Mouse (Mus musculus): ENCODE results near the gene Cep85l. TPM values are rescaled to one million over a fixed set of nuclear protein-coding genes. Genes with fewer than 3 reads are reported as not detected.

Gene Cep85l
- polyA plus RNA-seq, 1 experiment, result 5.4 TPM

DNA sequence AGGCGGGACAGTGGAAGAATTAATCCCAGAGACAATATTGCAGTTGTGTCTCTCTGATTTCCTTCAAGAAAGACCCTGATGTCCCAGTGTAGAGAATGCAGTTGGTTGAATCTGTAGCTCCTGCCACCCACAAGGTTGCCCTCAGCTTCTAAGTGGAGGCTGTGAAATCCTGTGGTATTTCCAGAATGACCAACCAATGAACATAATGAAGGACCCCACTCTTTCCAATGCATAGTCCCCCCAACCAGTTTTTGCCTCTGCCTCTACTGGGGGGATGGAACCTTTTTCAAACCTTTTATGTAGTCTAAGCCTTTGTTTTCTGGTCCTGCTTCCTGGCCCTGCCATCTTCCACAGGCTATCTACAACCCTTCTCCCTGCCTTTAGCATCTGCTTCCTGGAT is 5.1 kb upstream of the Cep85l start:
- Histone ChIP-seq H3K4me3 (replicated peaks; ENCODE audit: control insufficient read depth, low read depth, low read length) (no peak overlapping the region), H3K27ac (ENCODE audit: control insufficient read depth, insufficient read depth, low read depth, low read length, poor library complexity) (no peak overlapping the region), H3K4me1 (ENCODE audit: control insufficient read depth, insufficient read depth, low read length) (no peaks in the 10 kb centered on the region)
- no peak for TF ChIP-seq CTCF (IDR thresholded peaks at IDR 0.05; ENCODE audit: control insufficient read depth, insufficient read depth, low read length)
- TF ChIP-seq POLR2A (IDR thresholded peaks at IDR 0.05; ENCODE audit: borderline replicate concordance, control insufficient read depth, low read depth, low read length), result no peak
- WGBS, result 87% methylated on average over 1 of the region's 1 CpGs

DNA sequence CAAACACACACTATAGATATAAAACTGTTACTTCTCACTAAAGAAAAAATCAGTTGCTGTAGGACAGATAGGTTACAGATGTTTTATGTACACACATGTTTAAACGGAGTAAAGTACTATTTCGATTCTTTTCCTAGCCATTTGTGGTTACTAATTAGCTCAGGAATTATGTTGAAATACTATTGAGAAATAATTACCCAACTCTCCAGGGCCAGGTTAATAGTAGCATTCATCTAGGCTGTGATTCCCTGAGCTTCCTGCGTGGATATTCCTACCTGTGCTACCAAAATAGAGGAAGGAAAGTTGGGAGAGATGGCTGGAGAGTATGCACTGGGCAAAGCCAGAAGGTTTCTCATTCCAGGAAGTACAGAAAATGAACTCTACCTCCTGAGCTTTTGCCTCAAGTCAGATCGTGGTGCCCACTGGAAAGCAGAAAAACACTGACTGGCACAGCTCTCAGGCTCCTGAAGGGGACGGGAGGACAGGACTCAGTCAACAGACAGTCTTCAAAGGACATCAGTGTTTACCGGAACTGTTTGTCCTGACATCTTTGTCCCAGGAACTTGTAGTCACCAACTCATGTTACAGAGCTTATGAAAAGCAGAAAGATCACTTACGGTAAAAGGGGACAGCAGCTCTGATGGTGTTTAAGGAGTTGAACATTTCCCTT is 3.1 kb upstream of the Cep85l start:
- WGBS, result 57% methylated on average over 7 of the region's 7 CpGs
- Histone ChIP-seq H3K4me3 (replicated peaks; ENCODE audit: control insufficient read depth, low read depth, low read length) (no peak overlapping the region), H3K4me1 (ENCODE audit: control insufficient read depth, insufficient read depth, low read length) (no peaks in the 10 kb centered on the region), H3K27ac (ENCODE audit: control insufficient read depth, insufficient read depth, low read depth, low read length, poor library complexity) (no peak overlapping the region)
- no peak for TF ChIP-seq CTCF (IDR thresholded peaks at IDR 0.05; ENCODE audit: control insufficient read depth, insufficient read depth, low read length)
- no peak for TF ChIP-seq POLR2A (IDR thresholded peaks at IDR 0.05; ENCODE audit: borderline replicate concordance, control insufficient read depth, low read depth, low read length)

DNA sequence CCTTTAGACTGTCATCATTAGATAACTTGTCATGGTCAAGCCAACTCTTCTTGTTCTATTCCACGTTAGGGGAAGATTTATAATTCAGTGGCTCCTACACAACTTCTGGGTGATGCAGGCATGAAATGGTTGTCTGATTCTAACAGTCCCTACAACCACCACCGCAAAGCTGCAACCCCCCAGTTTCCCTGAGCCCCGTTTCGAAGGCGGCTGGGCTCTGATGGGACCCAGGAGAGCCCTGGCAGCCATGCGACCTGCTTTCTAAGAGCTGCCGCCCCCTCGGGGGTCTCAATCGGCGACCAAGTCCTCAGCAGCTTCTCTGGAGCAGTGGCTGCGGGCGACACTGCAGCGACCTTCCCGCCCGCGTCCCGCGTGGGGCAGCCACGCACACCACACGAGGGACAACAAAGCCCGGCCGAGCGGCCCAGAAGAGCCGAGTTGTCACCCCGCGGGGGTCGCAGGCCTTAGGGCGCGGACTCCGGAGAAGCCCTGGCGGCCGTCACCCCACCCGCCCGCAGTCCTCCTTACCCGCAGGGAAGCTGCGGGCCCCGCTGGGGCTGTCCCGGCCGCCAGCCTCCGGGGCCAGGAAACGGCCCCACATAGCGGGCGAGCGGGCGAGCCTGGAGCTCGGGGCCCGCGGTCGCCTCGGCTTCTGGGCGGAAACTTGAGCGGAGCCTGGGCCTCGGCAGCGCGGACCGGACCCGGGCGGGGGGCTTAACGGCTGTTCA is 602 bp downstream of the Cep85l start:
- WGBS, result under 1% methylated on average over 59 of the region's 59 CpGs
- H3K27ac ChIP-seq (ENCODE audit: control insufficient read depth, insufficient read depth, low read depth, low read length, poor library complexity), result peak overlapping the region; percentile 98
- TF ChIP-seq CTCF (IDR thresholded peaks at IDR 0.05; ENCODE audit: control insufficient read depth, insufficient read depth, low read length) (no peak), POLR2A (IDR thresholded peaks at IDR 0.05; ENCODE audit: borderline replicate concordance, control insufficient read depth, low read depth, low read length) (no peak)

DNA sequence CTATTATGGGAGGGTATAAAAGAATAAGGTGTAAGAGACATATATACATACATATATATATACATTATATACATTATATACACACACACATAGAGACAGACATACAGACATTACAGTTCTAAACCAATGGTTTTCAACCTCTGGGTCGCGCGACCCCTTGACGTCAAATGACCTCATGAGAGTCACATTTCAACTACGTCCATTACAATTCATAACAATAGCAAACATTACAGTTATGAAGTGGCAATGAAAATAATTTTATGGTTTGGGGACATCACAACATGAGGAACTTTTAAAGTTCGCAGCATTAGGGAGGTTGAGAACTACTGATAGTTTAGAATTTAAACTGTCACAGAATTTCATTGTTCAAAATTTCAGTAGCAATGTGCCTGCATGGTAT is 1.5 kb downstream of the Cep85l start:
- WGBS, result 61% methylated on average over 6 of the region's 6 CpGs
- TF ChIP-seq POLR2A (IDR thresholded peaks at IDR 0.05; ENCODE audit: borderline replicate concordance, control insufficient read depth, low read depth, low read length) (no peak), CTCF (IDR thresholded peaks at IDR 0.05; ENCODE audit: control insufficient read depth, insufficient read depth, low read length) (no peak)
- H3K4me1 ChIP-seq (ENCODE audit: control insufficient read depth, insufficient read depth, low read length), result peaks cover 3% of the 10 kb centered on the region; the same call in 1 of the 2 replicates
- no peak overlapping the region for H3K27ac ChIP-seq (ENCODE audit: control insufficient read depth, insufficient read depth, low read depth, low read length, poor library complexity)
- H3K4me3 ChIP-seq (replicated peaks; ENCODE audit: control insufficient read depth, low read depth, low read length), result no peak overlapping the region

More for the DNA sequence above, 602 bp downstream of the Cep85l start:
- peaks cover 3% of the 10 kb centered on the region; the same call in 1 of the 2 replicates for H3K4me1 ChIP-seq (ENCODE audit: control insufficient read depth, insufficient read depth, low read length)
- H3K4me3 ChIP-seq (replicated peaks; ENCODE audit: control insufficient read depth, low read depth, low read length), result peak overlapping the region; percentile 67

DNA sequence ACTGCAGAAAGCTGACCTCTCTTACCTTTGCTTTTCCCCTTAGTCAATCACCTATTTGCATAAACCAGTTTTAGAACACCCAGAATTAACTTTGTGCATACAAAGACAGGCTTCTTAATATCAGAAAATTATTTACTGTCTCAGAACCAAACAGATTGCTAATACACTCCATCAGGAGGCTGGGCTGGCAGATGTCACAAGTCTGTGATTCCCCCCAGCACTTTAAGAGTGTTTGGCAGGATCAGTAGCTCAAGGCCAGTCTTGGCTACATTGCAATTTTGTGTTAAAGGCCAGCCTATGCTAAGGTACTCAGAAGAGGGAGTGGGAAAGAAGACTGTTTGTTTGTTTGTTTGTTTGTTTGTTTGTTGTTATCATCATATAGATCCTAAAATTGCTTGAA is 2.7 kb downstream of the Cep85l start:
- no peak overlapping the region for H3K27ac ChIP-seq (ENCODE audit: control insufficient read depth, insufficient read depth, low read depth, low read length, poor library complexity)
- H3K4me3 ChIP-seq (replicated peaks; ENCODE audit: control insufficient read depth, low read depth, low read length), result no peak overlapping the region
- TF ChIP-seq POLR2A (IDR thresholded peaks at IDR 0.05; ENCODE audit: borderline replicate concordance, control insufficient read depth, low read depth, low read length) (no peak), CTCF (IDR thresholded peaks at IDR 0.05; ENCODE audit: control insufficient read depth, insufficient read depth, low read length) (no peak)
- H3K4me1 ChIP-seq (ENCODE audit: control insufficient read depth, insufficient read depth, low read length), result peaks cover 3% of the 10 kb centered on the region; the same call in 1 of the 2 replicates

DNA sequence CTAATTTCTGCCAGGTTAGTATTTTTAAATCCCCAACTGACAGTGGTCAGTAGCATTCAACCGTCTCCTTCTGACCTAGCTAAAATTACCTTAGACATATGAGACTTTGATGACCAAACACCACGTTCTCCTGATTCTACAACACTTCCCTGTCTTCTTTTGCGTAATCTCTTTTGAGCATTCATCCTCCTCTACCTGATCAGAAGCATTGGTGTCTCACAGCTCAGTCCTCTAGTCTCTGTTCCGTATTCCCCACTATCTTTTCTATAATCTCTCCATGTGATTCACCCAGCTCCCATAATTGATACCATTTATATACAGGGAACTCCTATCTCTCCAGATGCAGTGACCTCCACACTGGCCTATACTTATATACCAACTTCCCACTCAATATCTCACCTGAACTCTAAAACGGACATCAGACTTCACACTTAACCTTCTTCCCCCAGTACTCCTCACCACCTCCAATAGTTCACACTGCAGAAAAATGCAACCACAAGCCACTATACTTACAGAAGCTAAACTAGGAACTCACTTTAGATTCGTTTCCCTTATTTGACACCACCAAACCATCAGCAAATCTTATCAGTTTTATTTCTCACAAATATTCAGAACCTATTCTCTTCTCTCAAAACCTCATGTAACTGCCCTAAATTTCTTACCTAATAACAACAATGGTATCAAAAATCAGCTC is 5.7 kb downstream of the Cep85l start:
- H3K27ac ChIP-seq (ENCODE audit: control insufficient read depth, insufficient read depth, low read depth, low read length, poor library complexity), result no peak overlapping the region
- H3K4me1 ChIP-seq (ENCODE audit: control insufficient read depth, insufficient read depth, low read length), result peaks cover 3% of the 10 kb centered on the region; the same call in 1 of the 2 replicates
- TF ChIP-seq POLR2A (IDR thresholded peaks at IDR 0.05; ENCODE audit: borderline replicate concordance, control insufficient read depth, low read depth, low read length), result no peak
- no peak for TF ChIP-seq CTCF (IDR thresholded peaks at IDR 0.05; ENCODE audit: control insufficient read depth, insufficient read depth, low read length)
- no peak overlapping the region for H3K4me3 ChIP-seq (replicated peaks; ENCODE audit: control insufficient read depth, low read depth, low read length)
- WGBS, result 45% methylated on average over 6 of the region's 6 CpGs

DNA sequence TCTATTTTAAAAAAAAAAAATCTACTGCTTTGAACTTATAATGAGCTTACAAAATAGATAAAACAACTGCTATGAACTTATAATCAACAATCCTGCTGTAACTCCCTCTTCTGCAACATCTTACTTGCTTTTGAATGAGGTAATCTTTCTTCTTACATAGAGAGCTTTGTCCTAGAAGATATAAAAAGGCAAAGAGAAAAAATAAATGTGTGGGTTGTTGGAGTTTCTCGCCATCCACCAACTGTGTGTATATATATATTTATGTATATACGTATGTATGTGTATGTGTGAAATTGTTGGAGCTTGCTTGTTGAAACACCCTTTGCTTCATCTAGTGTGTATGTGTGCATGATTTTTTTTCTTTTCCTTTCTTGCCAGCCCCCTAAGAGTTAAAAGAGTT is 12.5 kb downstream of the Cep85l start:
- H3K4me1 ChIP-seq (ENCODE audit: control insufficient read depth, insufficient read depth, low read length), result no peaks in the 10 kb centered on the region; the same call in 1 of the 2 replicates
- WGBS, result 85% methylated on average over 2 of the region's 2 CpGs
- TF ChIP-seq POLR2A (IDR thresholded peaks at IDR 0.05; ENCODE audit: borderline replicate concordance, control insufficient read depth, low read depth, low read length) (no peak), CTCF (IDR thresholded peaks at IDR 0.05; ENCODE audit: control insufficient read depth, insufficient read depth, low read length) (no peak)
- no peak overlapping the region for H3K27ac ChIP-seq (ENCODE audit: control insufficient read depth, insufficient read depth, low read depth, low read length, poor library complexity)
- no peak overlapping the region for H3K4me3 ChIP-seq (replicated peaks; ENCODE audit: control insufficient read depth, low read depth, low read length)

DNA sequence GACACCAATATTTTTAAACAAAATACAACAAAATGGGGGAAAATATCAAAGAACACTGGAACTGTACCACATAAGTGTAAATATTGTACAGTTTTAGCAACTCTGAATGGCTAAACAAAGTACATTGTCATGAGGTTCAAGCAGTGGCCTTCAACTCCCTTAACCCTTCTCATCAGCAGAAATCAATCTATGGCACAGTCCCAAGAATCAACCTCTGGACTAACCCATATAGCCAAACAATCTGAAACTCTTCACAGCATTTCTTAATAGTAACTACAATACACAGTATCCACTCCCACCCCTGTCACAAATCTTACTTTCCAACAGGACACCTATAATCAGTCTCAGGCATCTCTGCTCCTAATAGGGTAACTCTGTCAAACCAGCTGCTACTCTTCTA is 15.4 kb downstream of the Cep85l start:
- no peak for TF ChIP-seq CTCF (IDR thresholded peaks at IDR 0.05; ENCODE audit: control insufficient read depth, insufficient read depth, low read length)
- TF ChIP-seq POLR2A (IDR thresholded peaks at IDR 0.05; ENCODE audit: borderline replicate concordance, control insufficient read depth, low read depth, low read length), result no peak
- Histone ChIP-seq H3K4me3 (replicated peaks; ENCODE audit: control insufficient read depth, low read depth, low read length) (no peak overlapping the region), H3K4me1 (ENCODE audit: control insufficient read depth, insufficient read depth, low read length) (no peaks in the 10 kb centered on the region; the same call in 1 of the 2 replicates), H3K27ac (ENCODE audit: control insufficient read depth, insufficient read depth, low read depth, low read length, poor library complexity) (no peak overlapping the region)

Measured in bone marrow, adult 2 months (tissue).